16 mouse cellular contexts compared by ENCODE assay signal in genomic region chr1:131460914-131461530, GRCm38 (mm10).
DNase-seq lines count a peak whose midpoint lies in the region; TF ChIP-seq lines count a peak whose summit lies in the region.
"Had no signal": no experiment of that assay in that cellular context is flagged by ENCODE, and none has a peak within 500 bp of the region (broad histone marks: within the 10 kb centered on the region; RNA-seq: fewer than 3 reads in every experiment).

No protein-coding gene starts in this region.

- no peaks in the 10 kb centered on the region for H3K9me3 ChIP-seq in heart, embryonic 10.5 days
- H3K9me3 ChIP-seq: embryonic facial prominence, embryonic 15.5 days; heart, embryonic 15.5 days; hindbrain, embryonic 12.5 days; midbrain, embryonic 12.5 days had no signal

- H3K27ac ChIP-seq in layer of hippocampus, adult 2 months: peak overlapping the region; percentile 52; the same call in 1 of the 2 replicates
- no peak overlapping the region for H3K27ac ChIP-seq in heart, embryonic 10.5 days
- H3K27ac ChIP-seq: embryonic facial prominence, embryonic 15.5 days; heart, embryonic 15.5 days; hindbrain, embryonic 12.5 days; liver, embryonic 14.5 days; midbrain, embryonic 12.5 days had no signal

- TF ChIP-seq CTCF in layer of hippocampus, adult 2 months (conservative IDR thresholded peaks at IDR 0.05): no peak

- H3K4me1 ChIP-seq in heart, embryonic 10.5 days: no peaks in the 10 kb centered on the region
- H3K4me1 ChIP-seq: embryonic facial prominence, embryonic 15.5 days had no signal

- H3K36me3 ChIP-seq in heart, embryonic 10.5 days: no peaks in the 10 kb centered on the region
- H3K36me3 ChIP-seq: embryonic facial prominence, embryonic 15.5 days; heart, embryonic 15.5 days; hindbrain, embryonic 12.5 days; midbrain, embryonic 12.5 days had no signal

- H3K4me3 ChIP-seq in layer of hippocampus, adult 2 months: no peak overlapping the region
- no peak overlapping the region for H3K4me3 ChIP-seq in heart, embryonic 10.5 days
- H3K4me3 ChIP-seq: embryonic facial prominence, embryonic 15.5 days; heart, embryonic 15.5 days; hindbrain, embryonic 12.5 days; midbrain, embryonic 12.5 days had no signal

- no peaks in the 10 kb centered on the region for H3K27me3 ChIP-seq in heart, embryonic 10.5 days (ENCODE audit: insufficient read depth, poor library complexity, severe bottlenecking)
- H3K27me3 ChIP-seq: embryonic facial prominence, embryonic 15.5 days; heart, embryonic 15.5 days; hindbrain, embryonic 12.5 days; midbrain, embryonic 12.5 days had no signal

- 18% methylated on average over 1 of the region's 1 CpGs for WGBS in large intestine, adult 2 months
- WGBS in heart, embryonic 10.5 days: 81% methylated on average over 1 of the region's 1 CpGs

- DNase-seq in layer of hippocampus, adult 2 months (ENCODE audit: low spot score in 2 of 2): peak in 1 of 2 experiments; percentile 44
- DNase-seq in layer of hippocampus, postnatal 36 days: no peak
- DNase-seq in A20 (ENCODE audit: low read depth, low spot score): peak; percentile 37
- DNase-seq in Muller cell, postnatal 12 days (ENCODE audit: inconsistent ontology term): peak; percentile 53
- DNase-seq in large intestine, adult 2 months (ENCODE audit: low read depth, low spot score): peak; percentile 44
- DNase-seq in adipocyte (ENCODE audit: low spot score): no peak
- DNase-seq in heart, embryonic 10.5 days (ENCODE audit: low spot score): no peak
- no peak for DNase-seq in gastrocnemius, postnatal 10 days
- DNase-seq: cerebellum, adult 11-12 months; lung, postnatal 14 days; thymus, adult 2 months had no signal

Comparison
In these comparisons a context has a peak if more than half of its experiments do, and no peak if none do; other contexts are left out.
1. DNase-seq: peak in A20 (single experiment), Muller cell, postnatal 12 days (single experiment) and large intestine, adult 2 months (single experiment); none in layer of hippocampus, postnatal 36 days (0 of 2), adipocyte (single experiment), heart, embryonic 10.5 days (single experiment) and gastrocnemius, postnatal 10 days (single experiment).